ENCODE assay signal across 10 mouse cellular contexts in the genomic region with DNA sequence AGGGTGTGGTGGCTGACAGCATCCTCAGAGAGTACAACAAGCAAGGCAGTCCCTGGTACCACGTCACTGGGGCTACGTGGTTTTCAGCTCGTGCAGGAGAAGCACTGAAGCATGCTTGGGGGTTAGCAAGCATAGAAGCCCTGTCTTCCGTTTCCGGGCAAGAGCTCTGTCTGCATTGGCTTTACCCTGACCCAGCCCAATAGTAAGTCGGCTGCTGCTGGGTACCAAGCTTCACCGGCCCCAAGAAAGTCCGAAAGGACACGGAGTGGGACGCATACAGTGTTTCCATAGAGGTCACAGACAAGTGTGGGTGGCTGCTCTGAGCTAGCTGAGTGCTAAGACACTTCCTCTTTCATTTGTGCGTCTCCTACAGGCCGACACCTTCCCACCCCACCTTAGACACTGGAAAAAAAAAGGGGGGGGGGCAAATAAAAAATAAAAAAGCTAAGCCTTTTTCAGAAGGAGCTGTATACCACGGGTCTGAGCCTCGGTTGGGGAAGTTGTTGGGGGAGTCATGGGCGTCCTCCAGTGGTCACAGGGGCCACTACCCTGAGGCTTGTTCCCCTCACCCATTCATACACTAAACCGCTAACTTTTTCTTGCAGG. TPM values are rescaled to one million over a fixed set of nuclear protein-coding genes. Genes with fewer than 3 reads are reported as not detected.
DNase-seq lines count a peak whose midpoint lies in the region; ATAC-seq and TF ChIP-seq lines count a peak whose summit lies in the region.
"Had no signal": no experiment of that assay in that cellular context is flagged by ENCODE, and none has a peak within 500 bp of the region (broad histone marks: within the 10 kb centered on the region; RNA-seq: fewer than 3 reads in every experiment).

No protein-coding gene starts in this region.

- H3K36me3 ChIP-seq in kidney, embryonic 15.5 days, result no peaks in the 10 kb centered on the region
- H3K36me3 ChIP-seq in kidney, adult 2 months (ENCODE audit: control insufficient read depth, insufficient read depth, low read length), result no peaks in the 10 kb centered on the region

- no peak overlapping the region for H3K27ac ChIP-seq in kidney, embryonic 15.5 days
- no peak overlapping the region for H3K27ac ChIP-seq in kidney, adult 2 months (ENCODE audit: insufficient read depth, low read depth, low read length)

- H3K9ac ChIP-seq in kidney, embryonic 15.5 days, result no peak overlapping the region

- no peaks in the 10 kb centered on the region for H3K9me3 ChIP-seq in kidney, embryonic 15.5 days (replicated peaks)

- no peak for TF ChIP-seq POLR2A in kidney, adult 2 months (IDR thresholded peaks at IDR 0.05; ENCODE audit: low read depth, low read length)

- peak overlapping the region; percentile 39 for H3K4me2 ChIP-seq in kidney, embryonic 15.5 days

- peak; percentile 50 for ATAC-seq in kidney, embryonic 15.5 days (replicated peaks; ENCODE audit: low FRiP score)

- no peak for DNase-seq in kidney, adult 2 months
- peak; percentile 61 for DNase-seq in ZHBTc4 (ENCODE audit: low read depth, low spot score)
- peak; percentile 15 for DNase-seq in lung, postnatal 14 days
- DNase-seq in thymus, adult 18-20 months, result peak; percentile 60 to 79
- DNase-seq in right cerebral cortex, adult 18-20 months, result no peak
- no peak for DNase-seq in adrenal gland, postnatal 4 days (ENCODE audit: low spot score in 2 of 2)
- DNase-seq in cerebellum, postnatal 25 days, result no peak

- no peak overlapping the region for H3K4me3 ChIP-seq in kidney, embryonic 15.5 days (replicated peaks)
- H3K4me3 ChIP-seq in kidney, adult 2 months (ENCODE audit: insufficient read depth, low read depth, low read length), result no peak overlapping the region

- WGBS in kidney, embryonic 15.5 days, result 41% methylated on average over 16 of the region's 16 CpGs
- 32% methylated on average over 16 of the region's 16 CpGs for WGBS in kidney, adult 2 months

- no peak for TF ChIP-seq CTCF in kidney, adult 2 months (conservative IDR thresholded peaks at IDR 0.05; ENCODE audit: insufficient read depth, insufficient read length, low read depth, low read length)

- H3K27me3 ChIP-seq in kidney, embryonic 15.5 days, result no peaks in the 10 kb centered on the region
- no peaks in the 10 kb centered on the region for H3K27me3 ChIP-seq in kidney, adult 2 months (replicated peaks; ENCODE audit: control insufficient read depth, insufficient read depth, low read length)

- H3K4me1 ChIP-seq in kidney, embryonic 15.5 days, result peaks cover 11% of the 10 kb centered on the region
- H3K4me1 ChIP-seq in kidney, adult 2 months (ENCODE audit: control insufficient read depth, insufficient read depth, low read length), result peaks cover 3% of the 10 kb centered on the region; the same call in 1 of the 2 replicates

RNA-seq across cellular contexts. Expression of a gene that starts 5.7 kb away (rescaled TPM):
- 37.1 and 44.6 TPM in 2 replicates for polyA plus RNA-seq in kidney, embryonic 15.5 days (2015; fragmentation: Nextera tagmentation; extraction: Ambion mirVana)
- 42.5 and 47.2 TPM in 2 replicates for polyA plus RNA-seq in kidney, adult 2 months (2012; rRNA removed)
- 10 to 100 TPM; 55.7 to 61.1 TPM for total RNA-seq in adrenal gland, postnatal 4 days (2021)

RNA-seq across cellular contexts. Expression of a gene that starts 6.3 kb away (rescaled TPM):
- not detected in 2 replicates for polyA plus RNA-seq in kidney, embryonic 15.5 days (2015; fragmentation: Nextera tagmentation; extraction: Ambion mirVana)
- not detected in 2 replicates for polyA plus RNA-seq in kidney, adult 2 months (2012; rRNA removed)
- not detected for total RNA-seq in adrenal gland, postnatal 4 days (2021)
- total RNA-seq: adrenal gland, adult 18-20 months had no signal
- polyA plus RNA-seq: limb, embryonic 11.5 days had no signal

RNA-seq across cellular contexts. Expression of a gene that starts 53.1 kb away (rescaled TPM):
- 4.7 and 5.4 TPM in 2 replicates for polyA plus RNA-seq in kidney, embryonic 15.5 days (2015; fragmentation: Nextera tagmentation; extraction: Ambion mirVana)
- 20.9 and 24.9 TPM in 2 replicates for polyA plus RNA-seq in kidney, adult 2 months (2012; rRNA removed)
- 10 to 100 TPM; 10.4 to 14.5 TPM for total RNA-seq in adrenal gland, postnatal 4 days (2021)

RNA-seq across cellular contexts. Expression of a gene that starts 53.3 kb away (rescaled TPM):
- polyA plus RNA-seq in kidney, embryonic 15.5 days (2015; fragmentation: Nextera tagmentation; extraction: Ambion mirVana), result 8.8 and 10.5 TPM in 2 replicates
- polyA plus RNA-seq in kidney, adult 2 months (2012; rRNA removed), result 1.2 and 2.8 TPM in 2 replicates
- total RNA-seq in adrenal gland, postnatal 4 days (2021), result 1 to 10 TPM; 5.7 to 9.0 TPM

RNA-seq across cellular contexts. Expression of a gene that starts 57.4 kb away (rescaled TPM):
- 20.8 and 21.5 TPM in 2 replicates for polyA plus RNA-seq in kidney, embryonic 15.5 days (2015; fragmentation: Nextera tagmentation; extraction: Ambion mirVana)
- polyA plus RNA-seq in kidney, adult 2 months (2012; rRNA removed), result 26.6 and 27.8 TPM in 2 replicates
- total RNA-seq in adrenal gland, postnatal 4 days (2021), result 10 to 100 TPM; 75.1 to 78.2 TPM

Comparison
In these comparisons a context has a peak if more than half of its experiments do, and no peak if none do; other contexts are left out.
1. DNase-seq: peak in ZHBTc4 (single experiment), lung, postnatal 14 days (single experiment) and thymus, adult 18-20 months (2 of 2); none in kidney, adult 2 months (single experiment), right cerebral cortex, adult 18-20 months (single experiment), adrenal gland, postnatal 4 days (0 of 2) and cerebellum, postnatal 25 days (0 of 2).